Mouse (Mus musculus): ENCODE measurements around the gene Mroh3. TPM values are rescaled to one million over a fixed set of nuclear protein-coding genes. Genes with fewer than 3 reads are reported as not detected.
A peak's percentile ranks its signal among the peaks of the same experiment; 100 is the strongest.

Mroh3 gene
- total and polyA plus RNA-seq, 3 experiments = not detected

DNA sequence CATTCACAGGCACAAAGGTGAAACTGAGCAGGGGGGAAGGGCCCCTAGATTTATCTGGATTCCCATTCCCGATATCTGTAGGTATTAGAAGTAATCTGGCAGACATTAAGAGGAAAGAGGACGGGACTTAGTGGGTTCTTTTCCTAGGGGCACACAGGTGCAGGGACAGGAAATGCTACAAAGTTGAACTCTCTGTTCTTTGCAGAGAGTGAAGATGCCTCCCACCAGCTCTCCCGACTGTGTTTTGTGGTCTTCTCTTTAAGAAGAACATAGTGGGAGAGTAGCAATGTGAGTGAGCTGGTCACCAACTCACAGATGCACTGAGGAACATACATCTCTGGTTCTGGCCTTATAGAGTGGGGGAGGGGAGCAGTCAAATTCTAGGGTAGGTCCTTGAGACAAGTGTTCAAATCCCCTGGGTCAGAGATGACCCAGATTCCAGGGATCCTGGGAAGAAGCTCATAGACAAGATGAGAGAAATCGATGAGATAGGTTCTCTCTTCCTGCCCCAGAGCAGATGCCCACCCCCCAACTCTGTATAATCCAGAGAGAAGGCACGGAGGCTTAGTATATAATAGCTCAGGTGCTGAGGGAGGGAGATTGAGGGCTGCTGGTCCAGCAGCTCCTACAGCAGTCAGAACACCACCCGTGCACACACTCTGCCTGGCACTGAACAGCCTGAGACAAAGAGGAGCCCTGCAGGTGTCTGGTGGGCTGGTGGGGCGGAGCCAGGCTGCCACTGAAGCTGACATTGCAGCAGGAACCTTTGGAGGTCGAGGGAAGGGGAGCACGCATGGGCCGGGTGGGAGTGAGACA, 80.0 kb downstream of the Mroh3 start:
- WGBS = 60% methylated on average over 10 of the region's 10 CpGs
- H3K27me3 ChIP-seq (ENCODE audit: control insufficient read depth, insufficient read depth, low read length) = peaks cover 4% of the 10 kb centered on the region
- H3K79me2 ChIP-seq (replicated peaks; ENCODE audit: control insufficient read depth, insufficient read depth, low read length) = no peaks in the 10 kb centered on the region
- peak in 1 of 2 experiments; percentile 10 for DNase-seq
- H3K4me1 ChIP-seq (ENCODE audit: control insufficient read depth, insufficient read depth, low read length) = peaks cover 13% of the 10 kb centered on the region
- no peak overlapping the region for H3K27ac ChIP-seq
- TF ChIP-seq CTCF (IDR thresholded peaks at IDR 0.05) = no peak
- intact Hi-C loops (cut with DNase I) = no loop called here
- H3K9ac ChIP-seq (ENCODE audit: low read depth, low read length) = no peak overlapping the region
- no peaks in the 10 kb centered on the region for H3K36me3 ChIP-seq (ENCODE audit: control insufficient read depth, insufficient read depth, low read length)
- no peak overlapping the region for H3K4me3 ChIP-seq

Other genes starting within 250 kb of the Mroh3 start
- not detected for gene Igfn1, start 206.5 kb downstream of the Mroh3 start, total RNA-seq (2021)
- not detected in 2 replicates for gene Igfn1, start 206.5 kb downstream of the Mroh3 start, polyA plus RNA-seq (2012; rRNA removed)
- gene Tmem9, start 204.7 kb downstream of the Mroh3 start, total RNA-seq (2021) = 10 to 100 TPM; 11.1 to 13.1 TPM
- gene Tmem9, start 204.7 kb downstream of the Mroh3 start, polyA plus RNA-seq (2012; rRNA removed) = 28.6 and 47.8 TPM in 2 replicates
- gene Ascl5, start 162.0 kb downstream of the Mroh3 start, total RNA-seq (2021) = not detected
- gene Ascl5, start 162.0 kb downstream of the Mroh3 start, polyA plus RNA-seq (2012; rRNA removed) = not detected in 2 replicates
- gene Cacna1s, start 160.1 kb downstream of the Mroh3 start, total RNA-seq (2021) = 1 to 10 TPM; 8.0 to 9.1 TPM
- gene Cacna1s, start 160.1 kb downstream of the Mroh3 start, polyA plus RNA-seq (2012; rRNA removed) = 11.4 and 12.4 TPM in 2 replicates
- gene Kif21b, start 81.4 kb downstream of the Mroh3 start, total RNA-seq (2021) = under 1 TPM; 0.78 to 0.98 TPM
- gene Kif21b, start 81.4 kb downstream of the Mroh3 start, polyA plus RNA-seq (2012; rRNA removed) = 1.7 and 2.7 TPM in 2 replicates
- not detected for gene Inava, start 21.4 kb upstream of the Mroh3 start, total RNA-seq (2021)
- 0.29 TPM in 1 of 2 replicates, not detected in the other for gene Inava, start 21.4 kb upstream of the Mroh3 start, polyA plus RNA-seq (2012; rRNA removed)
- not detected for gene Gpr25, start 48.0 kb upstream of the Mroh3 start, total RNA-seq (2021)
- not detected in 2 replicates for gene Gpr25, start 48.0 kb upstream of the Mroh3 start, polyA plus RNA-seq (2012; rRNA removed)
- gene Camsap2, start 133.3 kb upstream of the Mroh3 start, total RNA-seq (2021) = 10 to 100 TPM; 21.2 to 21.3 TPM
- gene Camsap2, start 133.3 kb upstream of the Mroh3 start, polyA plus RNA-seq (2012; rRNA removed) = 4.3 and 7.4 TPM in 2 replicates
- gene Ddx59, start 202.4 kb upstream of the Mroh3 start, total RNA-seq (2021) = 10 to 100 TPM; 11.8 to 14.1 TPM
- 4.2 and 7.0 TPM in 2 replicates for gene Ddx59, start 202.4 kb upstream of the Mroh3 start, polyA plus RNA-seq (2012; rRNA removed)

Data from heart, adult 2 months (tissue).